35 mouse cellular contexts compared by ENCODE assay signal in the genomic region with DNA sequence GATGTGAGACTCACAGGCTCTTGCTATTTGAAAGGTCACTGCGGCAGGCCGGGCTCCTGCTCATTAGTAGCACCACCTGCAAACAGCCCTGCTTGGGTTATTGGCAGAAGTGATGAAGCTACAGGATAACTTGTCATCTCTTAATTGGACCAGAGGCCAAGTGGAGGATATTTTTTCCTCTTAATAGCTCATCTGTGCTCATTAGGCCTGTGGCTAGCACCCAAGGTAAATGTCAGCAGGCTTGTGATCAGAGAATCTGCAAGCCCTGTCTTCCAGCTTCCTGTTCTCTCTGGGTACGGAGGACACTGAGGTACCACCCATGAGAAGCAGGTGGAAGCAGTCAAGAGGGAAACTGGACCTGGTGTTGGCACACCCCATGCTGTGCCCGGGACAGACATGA. TPM values are rescaled to one million over a fixed set of nuclear protein-coding genes. Genes with fewer than 3 reads are reported as not detected.
"Had no signal": no experiment of that assay in that cellular context is flagged by ENCODE, and none has a peak within 500 bp of the region (broad histone marks: within the 10 kb centered on the region; RNA-seq: fewer than 3 reads in every experiment).

No protein-coding gene starts in this region.

- DNase-seq: gastrocnemius, postnatal 14 days; gastrocnemius, postnatal 36 days; heart, adult 11 months; heart, adult 2 months; heart, postnatal 14 days; heart, postnatal 4 days; kidney, adult 18-20 months; kidney, adult 8-10 months; kidney, postnatal 10 days; kidney, postnatal 25 days; kidney, postnatal 4 days; left cerebral cortex, postnatal 4 days had no signal

- ATAC-seq: hindbrain, embryonic 16.5 days; inflammation-experienced regulatory T-cells, adult 6 months; intestine, embryonic 15.5 days; intestine, postnatal 0 days; liver, embryonic 12.5 days had no signal

- H3K4me3 ChIP-seq: heart, adult 2 months; heart, embryonic 13.5 days; heart, embryonic 15.5 days; hindbrain, embryonic 10.5 days; hindbrain, embryonic 12.5 days; intestine, embryonic 15.5 days; layer of hippocampus, adult 2 months; left cerebral cortex, adult 2 months; limb, embryonic 13.5 days; limb, embryonic 15.5 days; liver, embryonic 12.5 days had no signal

- H3K36me3 ChIP-seq: heart, embryonic 13.5 days; heart, embryonic 15.5 days; hindbrain, embryonic 10.5 days; hindbrain, embryonic 12.5 days; intestine, embryonic 15.5 days; limb, embryonic 13.5 days; limb, embryonic 15.5 days; liver, embryonic 12.5 days had no signal

- H3K9me3 ChIP-seq: heart, embryonic 13.5 days; heart, embryonic 15.5 days; hindbrain, embryonic 10.5 days; hindbrain, embryonic 12.5 days; intestine, embryonic 15.5 days; limb, embryonic 13.5 days; limb, embryonic 15.5 days; liver, embryonic 12.5 days had no signal

- H3K27ac ChIP-seq: heart, adult 2 months; heart, embryonic 13.5 days; heart, embryonic 15.5 days; hindbrain, embryonic 10.5 days; hindbrain, embryonic 12.5 days; hindbrain, embryonic 14.5 days; intestine, embryonic 15.5 days; layer of hippocampus, adult 2 months; left cerebral cortex, adult 2 months; limb, embryonic 13.5 days; limb, embryonic 15.5 days; liver, embryonic 12.5 days; liver, embryonic 14.5 days had no signal

- H3K4me2 ChIP-seq: heart, embryonic 11.5 days; heart, embryonic 13.5 days; heart, embryonic 15.5 days; hindbrain, embryonic 12.5 days; hindbrain, embryonic 14.5 days; intestine, embryonic 15.5 days; limb, embryonic 13.5 days; limb, embryonic 15.5 days; liver, embryonic 12.5 days had no signal

- H3K9ac ChIP-seq: heart, embryonic 13.5 days; heart, embryonic 15.5 days; hindbrain, embryonic 12.5 days; hindbrain, embryonic 14.5 days; intestine, embryonic 15.5 days; limb, embryonic 13.5 days; limb, embryonic 15.5 days; liver, embryonic 12.5 days; liver, embryonic 14.5 days had no signal

RNA-seq across cellular contexts. Expression of a gene that starts 4.6 kb away (rescaled TPM):
- total RNA-seq: heart, adult 2 months; heart, postnatal 14 days; liver, adult 2 months had no signal
- polyA plus RNA-seq: heart, adult 2 months; heart, postnatal 0 days; inflammation-experienced regulatory T-cells, adult 6 months had no signal

RNA-seq across cellular contexts. Expression of a gene that starts 50.4 kb away (rescaled TPM):
- total RNA-seq: gastrocnemius, adult 18-20 months; gastrocnemius, adult 8-10 months; gastrocnemius, postnatal 14 days; gastrocnemius, postnatal 36 days; heart, adult 2 months; heart, postnatal 14 days; heart, postnatal 4 days; left cerebral cortex, postnatal 4 days; liver, adult 2 months had no signal
- polyA plus RNA-seq: heart, adult 2 months; heart, embryonic 11.5 days; heart, embryonic 13.5 days; heart, embryonic 15.5 days; heart, postnatal 0 days; hindbrain, embryonic 10.5 days; hindbrain, embryonic 14.5 days; hindbrain, embryonic 16.5 days; inflammation-experienced regulatory T-cells, adult 6 months; kidney, embryonic 14.5 days; kidney, embryonic 16.5 days; limb, embryonic 11.5 days; limb, embryonic 15.5 days; liver, adult 2 months; liver, embryonic 12.5 days had no signal
